Mouse (Mus musculus) ES-Bruce4 (cell line): ENCODE measurements around the gene Nexn.

ENCODE experiments used
- CTCF ChIP-seq: IDR thresholded peaks from one replicate; pipeline ENCODE4 v1.8.1; 2011; ENCODE audit warnings: low read depth, low read length
- POLR2A ChIP-seq: IDR thresholded peaks from one replicate; pipeline ENCODE4 v1.8.1; 2011; ENCODE audit warnings: low read length; ENCODE audit not compliant: insufficient read depth

GRCm38 (mm10) chr3:152309250-152309645 is 43.1 kb upstream of the Nexn start:
- no peak for TF ChIP-seq POLR2A
- no peak for TF ChIP-seq CTCF
